Mouse (Mus musculus): ENCODE measurements around the gene 1500009C09Rik. TPM values are rescaled to one million over a fixed set of nuclear protein-coding genes. Genes with fewer than 3 reads are reported as not detected.

The 1500009C09Rik gene
- not detected in 2 replicates for polyA plus RNA-seq (2012; rRNA removed)

GRCm38 (mm10) chr15:82252097-82252496 is at the start of gene 1500009C09Rik:
1500009C09Rik (plus strand) TSS chr15:82252397.

DNA sequence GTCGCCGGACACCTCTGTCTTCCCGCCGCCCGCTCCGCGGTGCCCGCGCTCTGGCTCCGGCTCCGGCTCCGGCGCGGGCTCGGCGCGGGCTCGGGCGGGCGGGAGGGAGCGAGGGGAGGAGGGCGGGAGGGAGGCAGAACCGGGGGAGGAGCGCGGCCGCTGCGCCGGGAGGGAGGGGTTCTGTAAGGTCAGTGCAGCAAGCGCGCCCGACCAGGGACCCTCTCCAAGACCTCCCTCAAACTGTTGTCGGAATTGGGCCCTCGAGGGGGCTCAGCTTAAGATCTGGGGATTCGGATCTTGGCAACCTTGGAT is 39.5 kb upstream of the 1500009C09Rik start, which contains the start of gene Shisa8:
Shisa8 (minus strand) TSS at position 64 of the 312 bp plus-strand sequence.

DNA sequence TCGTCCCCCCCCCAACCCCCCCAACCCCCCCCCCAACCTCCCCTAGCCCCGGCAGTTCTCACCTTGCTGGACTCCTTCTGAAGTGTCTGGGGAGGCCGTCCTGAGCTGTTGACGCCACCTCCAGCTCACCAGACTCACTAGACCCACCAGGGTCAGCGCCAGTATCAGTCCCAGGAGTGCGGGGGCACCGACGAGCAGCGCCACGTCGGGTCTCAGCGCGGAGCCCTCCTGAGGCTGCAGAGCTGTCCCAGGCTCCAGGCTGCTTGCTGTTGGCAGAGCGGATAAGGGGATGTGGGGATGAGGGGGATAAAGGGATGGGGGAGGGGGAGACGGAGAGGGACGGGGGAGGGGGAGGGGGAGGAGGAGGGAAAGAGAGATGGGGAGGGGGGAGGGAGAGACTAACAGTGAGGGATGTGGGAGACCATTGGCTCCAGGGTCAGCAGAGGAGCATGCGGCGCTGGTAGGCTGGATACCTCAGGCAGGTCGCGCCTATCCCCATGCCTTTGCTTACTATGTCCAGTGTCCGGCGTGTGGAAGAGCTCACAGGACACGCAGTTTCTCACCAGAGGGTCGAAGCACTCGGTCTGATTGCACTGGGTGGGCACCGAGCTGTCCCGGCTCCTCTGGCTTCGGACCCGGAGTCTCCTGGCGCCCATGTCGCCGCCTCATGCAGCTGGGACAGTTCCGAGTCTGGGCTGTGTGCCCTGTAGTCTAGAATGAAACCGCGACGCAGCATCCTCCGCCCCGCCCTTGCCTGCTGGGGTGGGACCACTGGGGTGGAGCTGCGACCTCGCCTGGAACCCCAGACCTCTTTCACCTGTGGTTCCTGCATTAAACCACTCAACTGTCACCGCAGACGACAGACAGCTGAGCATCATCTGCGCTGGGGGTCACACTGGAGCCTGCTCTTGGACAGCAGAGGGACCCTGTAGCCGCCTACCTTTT is 28.3 kb upstream of the 1500009C09Rik start, which contains the start of gene Tnfrsf13c:
Tnfrsf13c (minus strand) TSS at position 713 of the 945 bp plus-strand sequence.

GRCm38 (mm10) chr15:82244115-82244804 is 7.9 kb upstream of the 1500009C09Rik start, which contains the start of gene Cenpm:
Cenpm (minus strand) TSS chr15:82244748.

GRCm38 (mm10) chr15:82274593-82274926 is 22.4 kb downstream of the 1500009C09Rik start, which contains the start of gene Sept3:
Sept3 (plus strand) TSS chr15:82274893.

GRCm38 (mm10) chr15:82298764-82299561 is 46.8 kb downstream of the 1500009C09Rik start, which contains the start of gene Wbp2nl:
Wbp2nl (plus strand) TSS chr15:82298954.

Other genes with a start within 250 kb of the 1500009C09Rik start
- gene Desi1, start 218.5 kb upstream of the 1500009C09Rik start, polyA plus RNA-seq (2012; rRNA removed), result 12.0 and 12.1 TPM in 2 replicates
- 53.1 TPM in 2 replicates for gene Snu13, start 204.8 kb upstream of the 1500009C09Rik start, polyA plus RNA-seq (2012; rRNA removed)
- gene 4930407I10Rik, start 193.2 kb upstream of the 1500009C09Rik start, polyA plus RNA-seq (2012; rRNA removed), result not detected in 2 replicates
- not detected in 2 replicates for gene Mei1, start 182.4 kb upstream of the 1500009C09Rik start, polyA plus RNA-seq (2012; rRNA removed)
- gene Ccdc134, start 124.5 kb upstream of the 1500009C09Rik start, polyA plus RNA-seq (2012; rRNA removed), result 4.2 and 4.4 TPM in 2 replicates
- 24.5 and 28.5 TPM in 2 replicates for gene Srebf2, start 105.2 kb upstream of the 1500009C09Rik start, polyA plus RNA-seq (2012; rRNA removed)
- 0.12 TPM in 2 replicates for gene Shisa8, start 39.6 kb upstream of the 1500009C09Rik start, polyA plus RNA-seq (2012; rRNA removed)
- 1.4 and 2.6 TPM in 2 replicates for gene Tnfrsf13c, start 28.0 kb upstream of the 1500009C09Rik start, polyA plus RNA-seq (2012; rRNA removed)
- 9.2 and 10.9 TPM in 2 replicates for gene Cenpm, start 7.6 kb upstream of the 1500009C09Rik start, polyA plus RNA-seq (2012; rRNA removed)
- gene Sept3, start 22.5 kb downstream of the 1500009C09Rik start, polyA plus RNA-seq (2012; rRNA removed), result 0.05 and 0.06 TPM in 2 replicates
- gene Wbp2nl, start 46.6 kb downstream of the 1500009C09Rik start, polyA plus RNA-seq (2012; rRNA removed), result 0.04 and 0.05 TPM in 2 replicates
- 45.1 and 48.9 TPM in 2 replicates for gene Naga, start 86.5 kb downstream of the 1500009C09Rik start, polyA plus RNA-seq (2012; rRNA removed)
- 10.9 and 11.4 TPM in 2 replicates for gene Pheta2, start 86.5 kb downstream of the 1500009C09Rik start, polyA plus RNA-seq (2012; rRNA removed)
- 86.6 and 90.5 TPM in 2 replicates for gene Smdt1, start 86.6 kb downstream of the 1500009C09Rik start, polyA plus RNA-seq (2012; rRNA removed)
- gene Ndufa6, start 101.9 kb downstream of the 1500009C09Rik start, polyA plus RNA-seq (2012; rRNA removed), result 479 and 545 TPM in 2 replicates
- 45.3 and 51.9 TPM in 2 replicates for gene Cyp2d22, start 127.9 kb downstream of the 1500009C09Rik start, polyA plus RNA-seq (2012; rRNA removed)
- gene Cyp2d11, start 141.6 kb downstream of the 1500009C09Rik start, polyA plus RNA-seq (2012; rRNA removed), result 0.31 and 0.43 TPM in 2 replicates
- gene Cyp2d10, start 154.8 kb downstream of the 1500009C09Rik start, polyA plus RNA-seq (2012; rRNA removed), result 139 and 151 TPM in 2 replicates
- 64.7 and 68.7 TPM in 2 replicates for gene Cyp2d9, start 181.0 kb downstream of the 1500009C09Rik start, polyA plus RNA-seq (2012; rRNA removed)